ENCODE assay signal across 8 mouse cellular contexts in the genomic region with DNA sequence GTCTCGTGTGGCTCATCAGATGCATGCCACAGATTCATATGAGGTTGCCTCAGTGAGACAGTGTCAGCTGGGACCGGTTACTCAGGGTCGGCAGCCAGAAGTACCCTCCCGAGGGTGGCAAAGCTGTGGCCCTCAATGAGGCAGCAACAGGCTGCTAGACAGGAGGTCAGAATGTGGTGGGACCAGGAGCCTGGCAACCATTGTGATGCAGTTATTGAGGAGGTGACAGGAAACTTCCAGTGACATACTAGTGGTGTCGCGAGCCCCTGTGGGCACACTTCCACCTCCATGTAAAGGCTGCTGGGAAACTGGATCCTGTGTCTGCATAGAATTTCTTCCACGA. TPM values are rescaled to one million over a fixed set of nuclear protein-coding genes. Genes with fewer than 3 reads are reported as not detected.
A peak's percentile ranks its signal among the peaks of the same experiment; 100 is the strongest.
DNase-seq lines count a peak whose midpoint lies in the region; ATAC-seq and TF ChIP-seq lines count a peak whose summit lies in the region.

Gene Ak1, plus strand, starts transcription at position 242 of the 343 bp plus-strand sequence.

- no peaks in the 10 kb centered on the region for H3K27me3 ChIP-seq in testis, adult 2 months (ENCODE audit: control insufficient read depth, insufficient read depth, low read length)
- H3K27me3 ChIP-seq in forebrain, embryonic 12.5 days = no peaks in the 10 kb centered on the region
- no peaks in the 10 kb centered on the region for H3K27me3 ChIP-seq in limb, embryonic 15.5 days

- peak; percentile 95; the same call in 1 of the 2 replicates for TF ChIP-seq POLR2A in testis, adult 2 months (IDR thresholded peaks at IDR 0.05; ENCODE audit: control insufficient read depth, low read depth, low read length)

- no peaks in the 10 kb centered on the region for H3K9me3 ChIP-seq in forebrain, embryonic 12.5 days
- H3K9me3 ChIP-seq in limb, embryonic 15.5 days = 0 out of 2 replicates have a peak, but pooled peaks cover 3% of the 10 kb centered on the region

- no peak within 1 kb of the TSS for H3K4me2 ChIP-seq in forebrain, embryonic 12.5 days
- no peak within 1 kb of the TSS for H3K4me2 ChIP-seq in limb, embryonic 15.5 days

- DNase-seq in testis, postnatal 14 days (ENCODE audit: low spot score) = no peak
- DNase-seq in heart, postnatal 4 days = no peak
- DNase-seq in adipocyte (ENCODE audit: low spot score) = no peak
- no peak for DNase-seq in urinary bladder, postnatal 10 days (ENCODE audit: low spot score)
- no peak for DNase-seq in spleen, postnatal 14 days (ENCODE audit: low spot score in 2 of 2)

- H3K9ac ChIP-seq in forebrain, embryonic 12.5 days = 0 out of 2 replicates have a peak within 1 kb of the TSS, but pooled peaks have one; percentile 14
- no peak within 1 kb of the TSS for H3K9ac ChIP-seq in limb, embryonic 15.5 days

- WGBS in forebrain, embryonic 12.5 days = 61% methylated on average over 7 of the region's 7 CpGs
- 22% methylated on average over 7 of the region's 7 CpGs for WGBS in limb, embryonic 15.5 days

- H3K4me1 ChIP-seq in testis, adult 2 months (ENCODE audit: control insufficient read depth, insufficient read depth, low read length) = peaks cover 24% of the 10 kb centered on the region
- peaks cover 50% of the 10 kb centered on the region for H3K4me1 ChIP-seq in forebrain, embryonic 12.5 days
- peaks cover 55% of the 10 kb centered on the region for H3K4me1 ChIP-seq in limb, embryonic 15.5 days

- H3K4me3 ChIP-seq in testis, adult 2 months (ENCODE audit: control insufficient read depth, low read depth, low read length) = peak within 1 kb of the TSS; percentile 91
- H3K4me3 ChIP-seq in forebrain, embryonic 12.5 days (replicated peaks) = no peak within 1 kb of the TSS
- no peak within 1 kb of the TSS for H3K4me3 ChIP-seq in limb, embryonic 15.5 days

- TF ChIP-seq CTCF in testis, adult 2 months (IDR thresholded peaks at IDR 0.05; ENCODE audit: control insufficient read depth, insufficient read depth, insufficient replicate concordance, low read depth, low read length) = no peak

- H3K27ac ChIP-seq in testis, adult 2 months (ENCODE audit: control insufficient read depth, insufficient read depth, low read depth, low read length) = peak within 1 kb of the TSS; percentile 73
- peak within 1 kb of the TSS; percentile 61 for H3K27ac ChIP-seq in forebrain, embryonic 12.5 days
- H3K27ac ChIP-seq in limb, embryonic 15.5 days = peak within 1 kb of the TSS; percentile 69

- H3K36me3 ChIP-seq in testis, adult 2 months (ENCODE audit: control insufficient read depth, insufficient read depth, low read length) = no peaks in the 10 kb centered on the region
- peaks cover 4% of the 10 kb centered on the region; the same call in 1 of the 2 replicates for H3K36me3 ChIP-seq in forebrain, embryonic 12.5 days (replicated peaks)
- H3K36me3 ChIP-seq in limb, embryonic 15.5 days = peaks cover 22% of the 10 kb centered on the region

- no peak for ATAC-seq in forebrain, embryonic 12.5 days (ENCODE audit: low FRiP score)
- no peak for ATAC-seq in limb, embryonic 15.5 days (ENCODE audit: insufficient number of reproducible peaks, low FRiP score, low TSS enrichment, low read depth)

RNA-seq across cellular contexts. Expression of gene Ak1, which starts in this region (rescaled TPM):
- 172 and 177 TPM in 2 replicates for polyA plus RNA-seq in testis, adult 2 months (2012; rRNA removed)
- 27.0 and 32.1 TPM in 2 replicates for polyA plus RNA-seq in forebrain, embryonic 12.5 days (2016; fragmentation: Nextera tagmentation; extraction: Ambion mirVana)
- 100 to 1,000 TPM; 405 to 424 TPM for total RNA-seq in heart, postnatal 4 days (2021)
- 46.9 and 132 TPM in 2 replicates for polyA plus RNA-seq in limb, embryonic 15.5 days (2015; fragmentation: Nextera tagmentation; extraction: Ambion mirVana)
